Mouse (Mus musculus) heart, embryonic 16.5 days (tissue): ENCODE data around the gene Rps27. TPM values are rescaled to one million over a fixed set of nuclear protein-coding genes. Genes with fewer than 3 reads are reported as not detected.

Experiments used
- ATAC-seq: fragments of 200-750 bp; cut with Nextera tagmentation; replicated peaks from 2 replicates; pipeline ENCODE4 v1.8.0; 2017; ENCODE audit warnings: moderate number of reproducible peaks; ENCODE audit not compliant: insufficient read depth, low FRiP score; ENCODE audit errors: extremely low read depth
- H3K27ac ChIP-seq: fragments of 300-500 bp; sonication (generic); 2 replicates; pipeline ENCODE4 v1.5.1; 2014; ENCODE audit warnings: mild to moderate bottlenecking, low read length, control low read depth, moderate library complexity
- H3K27me3 ChIP-seq: fragments of 300-500 bp; sonication (generic); 2 replicates; pipeline ENCODE4 v1.6.1; 2014; ENCODE audit warnings: low read length, mixed read lengths; ENCODE audit not compliant: control insufficient read depth, insufficient read depth
- H3K36me3 ChIP-seq: fragments of 300-500 bp; sonication (generic); 2 replicates; pipeline ENCODE4 v1.6.1; 2014; ENCODE audit not compliant: control insufficient read depth, insufficient read depth
- H3K4me1 ChIP-seq: fragments of 300-500 bp; sonication (generic); 2 replicates; pipeline ENCODE4 v1.6.1; 2014; ENCODE audit warnings: low read length, mixed read lengths; ENCODE audit not compliant: control insufficient read depth, insufficient read depth
- H3K4me2 ChIP-seq: fragments of 300-500 bp; sonication (generic); 2 replicates; pipeline ENCODE4 v1.6.1; 2014; ENCODE audit warnings: low read depth, mild to moderate bottlenecking, control low read depth, low read length
- H3K4me3 ChIP-seq: fragments of 300-500 bp; sonication (generic); 2 replicates; pipeline ENCODE4 v1.5.1; 2014; ENCODE audit warnings: mild to moderate bottlenecking, control low read depth, low read length
- H3K9ac ChIP-seq: fragments of 300-500 bp; sonication (generic); 2 replicates; pipeline ENCODE4 v1.6.1; 2014; ENCODE audit warnings: low read length, control low read depth
- H3K9me3 ChIP-seq: fragments of 300-500 bp; sonication (generic); replicated peaks from 2 replicates; pipeline ENCODE4 v1.6.1; 2016; ENCODE audit warnings: low read length; ENCODE audit not compliant: control insufficient read depth
- WGBS: fragments of 180-500 bp; shearing (Covaris S2); extraction: QIAGEN DNeasy Blood & Tissue Kit; methylation state at CpG from one replicate; pipeline ENCODE4 v1.1.7; 2014; 5-methylcytosine and 5-hydroxymethylcytosine counted together
- polyA plus RNA-seq: library from polyadenylated mRNA; unstranded; fragments of >200 nt; fragmentation: Nextera tagmentation; extraction: Ambion mirVana; gene quantifications from 2 replicates; pipeline ENCODE4 v1.2.1, GENCODE M21; 2015

Rps27 gene
- polyA plus RNA-seq, 1 experiment from 2014 or later = 468 TPM

DNA sequence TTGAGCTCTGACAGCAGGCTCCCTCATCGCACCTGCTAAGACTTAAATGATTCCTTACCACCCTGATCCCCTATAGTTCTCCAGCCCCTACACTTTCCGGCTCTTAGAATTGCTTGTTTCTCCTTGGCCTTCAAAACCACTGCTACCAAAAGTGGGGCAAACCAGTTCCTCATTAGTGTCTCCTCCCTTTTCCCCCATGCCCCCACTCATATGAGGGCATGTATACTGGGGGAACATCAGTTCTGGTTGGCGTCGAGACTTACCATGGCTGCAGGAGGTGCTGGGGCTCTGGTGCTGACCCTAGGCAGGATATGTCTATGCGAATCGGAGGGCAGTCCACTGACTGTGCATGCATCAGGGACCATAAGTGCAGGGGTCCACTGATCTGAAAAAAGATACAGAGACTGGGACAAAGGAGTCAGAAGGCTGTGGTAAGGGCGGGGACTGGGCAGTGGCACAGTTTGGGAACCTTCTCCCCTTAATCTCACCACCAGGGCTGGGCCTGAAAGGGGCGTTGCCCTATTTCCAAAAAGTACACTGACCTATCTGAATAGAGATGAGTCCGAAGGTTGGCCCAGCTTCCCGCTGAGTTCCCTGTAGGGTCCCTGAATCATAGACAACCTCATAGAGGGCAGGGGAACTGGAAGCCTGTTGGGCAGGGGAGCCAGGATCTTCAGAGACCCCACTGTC lies 28.4 kb upstream of the Rps27 start:
- no peak overlapping the region for H3K9ac ChIP-seq
- H3K4me3 ChIP-seq = no peak overlapping the region
- no peak overlapping the region for H3K4me2 ChIP-seq
- H3K27ac ChIP-seq = no peak overlapping the region
- ATAC-seq = no peak
- H3K36me3 ChIP-seq = peaks cover 2% of the 10 kb centered on the region; the same call in 1 of the 2 replicates
- WGBS = 87% methylated on average over 10 of the region's 10 CpGs
- no peaks in the 10 kb centered on the region for H3K27me3 ChIP-seq
- H3K9me3 ChIP-seq = no peaks in the 10 kb centered on the region
- peaks cover 10% of the 10 kb centered on the region for H3K4me1 ChIP-seq

DNA sequence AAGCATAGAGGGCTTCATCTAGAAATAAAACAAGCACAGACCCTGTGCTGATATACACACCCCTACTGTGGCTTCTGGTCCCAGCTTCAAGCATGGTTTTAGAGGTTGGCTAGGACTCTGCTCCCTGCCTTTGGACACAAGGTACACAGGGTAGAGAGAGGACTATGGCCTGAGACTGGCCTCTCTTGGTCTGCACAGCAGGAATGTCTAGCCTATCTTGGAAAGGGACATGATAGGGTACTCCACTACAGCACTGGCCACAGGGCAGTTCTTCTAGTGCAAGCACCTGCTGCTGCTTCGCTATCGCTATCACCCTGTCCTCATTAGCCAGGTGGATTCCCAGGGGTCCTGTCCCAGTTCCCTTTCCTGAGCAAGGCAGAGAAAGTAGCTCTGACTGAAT lies 27.8 kb upstream of the Rps27 start:
- H3K9ac ChIP-seq = no peak overlapping the region
- H3K27me3 ChIP-seq = no peaks in the 10 kb centered on the region
- H3K36me3 ChIP-seq = peaks cover 5% of the 10 kb centered on the region; the same call in 1 of the 2 replicates
- no peaks in the 10 kb centered on the region for H3K9me3 ChIP-seq
- no peak for ATAC-seq
- H3K4me2 ChIP-seq = no peak overlapping the region
- no peak overlapping the region for H3K27ac ChIP-seq
- H3K4me3 ChIP-seq = no peak overlapping the region
- H3K4me1 ChIP-seq = peaks cover 10% of the 10 kb centered on the region
- WGBS = 81% methylated on average over 2 of the region's 2 CpGs

DNA sequence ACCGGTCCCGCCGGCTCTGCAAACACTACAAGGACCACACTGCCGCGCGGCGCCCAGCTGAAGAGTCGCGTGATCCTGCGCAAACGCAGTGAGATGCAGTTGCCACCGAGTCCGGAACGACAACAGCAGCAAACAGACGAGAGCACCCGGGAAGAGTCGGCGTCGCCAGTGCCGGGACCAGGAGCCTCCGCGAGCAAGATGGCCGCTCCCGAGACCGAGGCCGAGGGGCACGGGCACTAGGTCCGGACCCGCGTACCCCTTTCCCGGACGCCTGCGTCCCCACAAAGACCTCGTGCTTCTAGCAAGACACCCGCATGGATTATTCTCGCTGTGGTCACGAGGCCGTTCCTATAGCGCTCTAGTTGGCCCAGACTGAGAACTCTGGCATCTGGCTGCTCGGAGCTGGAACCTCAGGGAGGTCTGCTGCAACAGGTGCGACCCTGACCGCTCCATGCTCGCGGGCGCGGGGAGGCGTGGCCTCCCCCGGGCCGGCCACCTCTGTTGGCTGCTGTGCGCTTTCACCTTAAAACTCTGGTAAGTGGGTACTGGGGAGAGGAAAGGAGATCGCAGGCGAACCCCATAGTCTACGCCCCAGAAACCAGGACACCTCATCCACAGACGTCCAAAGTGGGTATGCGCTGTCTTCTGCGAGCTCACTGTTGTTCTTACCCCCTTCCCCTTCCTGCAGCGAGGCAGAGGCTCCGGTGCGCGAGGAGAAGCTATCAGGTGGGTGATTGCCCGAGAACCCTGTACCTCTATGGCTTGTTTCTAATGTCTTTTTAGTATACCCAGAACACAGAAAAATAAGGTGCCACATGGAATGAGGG lies 18.3 kb upstream of the Rps27 start, which contains the start of gene Jtb:
Jtb (plus strand) TSS at position 91 of the 827 bp plus-strand sequence.
- WGBS = under 1% methylated on average over 61 of the region's 61 CpGs
- peaks cover 22% of the 10 kb centered on the region for H3K36me3 ChIP-seq
- H3K9me3 ChIP-seq = no peaks in the 10 kb centered on the region
- H3K27me3 ChIP-seq = no peaks in the 10 kb centered on the region
- H3K4me2 ChIP-seq = peak within 1 kb of the TSS; percentile 81
- H3K4me3 ChIP-seq = peak within 1 kb of the TSS; percentile 70
- peak within 1 kb of the TSS; percentile 89 for H3K27ac ChIP-seq
- H3K4me1 ChIP-seq = peaks cover 4% of the 10 kb centered on the region; the same call in 1 of the 2 replicates
- H3K9ac ChIP-seq = peak within 1 kb of the TSS; percentile 85
- peak; percentile 96 for ATAC-seq

DNA sequence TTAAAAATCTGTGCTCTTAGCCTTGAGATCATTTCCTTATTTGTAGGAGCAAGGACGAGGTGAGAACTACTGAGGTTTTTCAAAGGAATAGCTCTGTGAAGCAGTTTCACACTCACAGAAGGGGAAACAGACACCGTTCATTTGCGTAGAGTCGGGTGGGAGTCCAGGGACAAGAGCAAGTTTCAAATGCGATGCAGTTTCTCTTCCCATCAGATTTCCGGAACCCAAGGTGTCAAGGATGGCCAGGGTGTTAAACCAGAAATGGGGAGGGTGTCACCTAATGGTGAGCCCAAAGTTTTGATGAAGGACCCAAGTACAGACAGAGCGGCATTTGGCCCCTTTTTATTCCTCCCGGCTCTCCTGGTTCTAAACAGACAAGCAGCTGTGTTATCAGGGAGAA lies 17.6 kb upstream of the Rps27 start:
- peak overlapping the region; percentile 89 for H3K27ac ChIP-seq
- peaks cover 19% of the 10 kb centered on the region for H3K36me3 ChIP-seq
- H3K4me1 ChIP-seq = peaks cover 4% of the 10 kb centered on the region; the same call in 1 of the 2 replicates
- ATAC-seq = no peak
- H3K27me3 ChIP-seq = no peaks in the 10 kb centered on the region
- WGBS = 9% methylated on average over 8 of the region's 8 CpGs
- peak overlapping the region; percentile 81 for H3K4me2 ChIP-seq
- H3K4me3 ChIP-seq = peak overlapping the region; percentile 70
- peak overlapping the region; percentile 85 for H3K9ac ChIP-seq
- H3K9me3 ChIP-seq = no peaks in the 10 kb centered on the region

DNA sequence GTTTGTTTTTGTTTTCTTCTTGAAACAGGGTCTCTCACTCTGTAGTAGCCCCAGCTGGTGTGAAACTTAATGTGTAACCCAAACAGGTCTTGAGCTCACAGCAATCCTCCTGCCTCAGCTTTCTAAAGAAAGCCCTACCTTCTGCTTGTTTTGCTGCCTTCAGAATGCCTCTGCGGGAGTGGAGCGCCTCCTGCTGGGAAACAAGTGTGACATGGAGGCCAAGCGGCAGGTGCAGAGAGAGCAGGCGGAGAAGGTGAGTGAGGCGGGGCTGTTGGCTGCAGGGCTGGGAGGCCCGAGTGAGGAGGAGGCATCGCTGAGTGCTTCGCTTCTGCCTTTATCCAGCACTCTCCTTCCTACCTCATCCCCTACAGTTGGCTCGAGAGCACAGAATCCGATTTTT lies 10.9 kb upstream of the Rps27 start:
- no peak for ATAC-seq
- Histone ChIP-seq H3K4me3 (no peak overlapping the region), H3K27ac (no peak overlapping the region)

GRCm38 (mm10) chr3:90222941-90223340 lies 9.5 kb upstream of the Rps27 start:
- H3K27me3 ChIP-seq = no peaks in the 10 kb centered on the region
- no peak overlapping the region for H3K27ac ChIP-seq
- 51% methylated on average over 3 of the region's 3 CpGs for WGBS
- no peak overlapping the region for H3K9ac ChIP-seq
- H3K9me3 ChIP-seq = no peaks in the 10 kb centered on the region
- H3K4me1 ChIP-seq = peaks cover 5% of the 10 kb centered on the region; the same call in 1 of the 2 replicates
- H3K4me2 ChIP-seq = no peak overlapping the region
- H3K36me3 ChIP-seq = peaks cover 14% of the 10 kb centered on the region
- no peak for ATAC-seq
- H3K4me3 ChIP-seq = no peak overlapping the region

More for the DNA sequence above, 10.9 kb upstream of the Rps27 start:
- H3K27me3 ChIP-seq = no peaks in the 10 kb centered on the region
- peaks cover 14% of the 10 kb centered on the region for H3K36me3 ChIP-seq
- no peak overlapping the region for H3K9ac ChIP-seq
- no peaks in the 10 kb centered on the region for H3K9me3 ChIP-seq
- 82% methylated on average over 10 of the region's 10 CpGs for WGBS
- H3K4me2 ChIP-seq = no peak overlapping the region
- H3K4me1 ChIP-seq = peaks cover 5% of the 10 kb centered on the region; the same call in 1 of the 2 replicates

DNA sequence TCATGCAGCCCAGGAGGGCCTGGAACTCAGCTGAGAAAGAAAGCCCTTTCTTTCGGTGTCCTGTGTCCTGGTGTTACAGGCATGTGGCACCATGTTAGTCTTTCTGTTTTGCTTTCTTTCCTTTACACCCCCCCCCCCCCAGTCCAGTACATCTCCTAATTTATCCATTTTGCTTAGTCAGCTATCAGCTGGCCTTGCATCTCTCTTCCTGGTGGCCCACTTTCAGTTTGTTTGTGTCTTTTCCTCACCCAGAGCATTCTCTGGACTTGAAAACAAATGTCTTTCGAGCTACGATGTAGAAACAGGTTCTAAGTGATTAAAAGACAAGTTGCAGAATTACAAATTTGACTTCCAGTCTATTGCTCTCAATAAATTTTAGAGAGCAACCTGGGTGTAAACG lies 9.0 kb upstream of the Rps27 start:
- Histone ChIP-seq H3K9ac (no peak overlapping the region), H3K27ac (no peak overlapping the region), H3K27me3 (no peaks in the 10 kb centered on the region), H3K4me1 (peaks cover 5% of the 10 kb centered on the region; the same call in 1 of the 2 replicates), H3K4me2 (no peak overlapping the region), H3K4me3 (no peak overlapping the region), H3K36me3 (peaks cover 14% of the 10 kb centered on the region), H3K9me3 (no peaks in the 10 kb centered on the region)
- 84% methylated on average over 4 of the region's 4 CpGs for WGBS
- ATAC-seq = no peak

DNA sequence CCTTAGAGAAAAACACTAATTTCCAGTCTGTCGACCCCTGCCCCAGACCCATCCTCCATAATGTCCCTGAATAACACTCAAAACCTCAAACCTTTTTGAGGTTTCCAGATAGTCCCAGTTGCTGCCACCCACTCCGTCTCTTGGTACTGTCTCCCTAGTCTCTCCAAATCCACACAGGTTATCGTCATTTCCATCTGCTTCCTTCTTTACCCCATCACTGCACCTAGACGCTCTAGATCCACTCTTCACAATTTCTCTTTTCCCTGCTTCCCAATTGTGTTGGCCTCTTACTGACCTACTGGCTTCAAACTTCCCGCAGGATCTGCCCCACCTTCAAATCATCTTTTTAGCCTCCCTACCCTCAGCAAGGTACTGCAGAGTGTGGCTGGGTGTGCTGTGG lies 7.7 kb upstream of the Rps27 start:
- Histone ChIP-seq H3K27ac (no peak overlapping the region; the same call in 1 of the 2 replicates), H3K9me3 (no peaks in the 10 kb centered on the region), H3K27me3 (no peaks in the 10 kb centered on the region), H3K4me1 (peaks cover 5% of the 10 kb centered on the region; the same call in 1 of the 2 replicates), H3K36me3 (peaks cover 14% of the 10 kb centered on the region), H3K4me2 (peak overlapping the region; percentile 78), H3K4me3 (peak overlapping the region; percentile 64), H3K9ac (peak overlapping the region; percentile 80)
- no peak for ATAC-seq
- WGBS = 15% methylated on average over 5 of the region's 5 CpGs

DNA sequence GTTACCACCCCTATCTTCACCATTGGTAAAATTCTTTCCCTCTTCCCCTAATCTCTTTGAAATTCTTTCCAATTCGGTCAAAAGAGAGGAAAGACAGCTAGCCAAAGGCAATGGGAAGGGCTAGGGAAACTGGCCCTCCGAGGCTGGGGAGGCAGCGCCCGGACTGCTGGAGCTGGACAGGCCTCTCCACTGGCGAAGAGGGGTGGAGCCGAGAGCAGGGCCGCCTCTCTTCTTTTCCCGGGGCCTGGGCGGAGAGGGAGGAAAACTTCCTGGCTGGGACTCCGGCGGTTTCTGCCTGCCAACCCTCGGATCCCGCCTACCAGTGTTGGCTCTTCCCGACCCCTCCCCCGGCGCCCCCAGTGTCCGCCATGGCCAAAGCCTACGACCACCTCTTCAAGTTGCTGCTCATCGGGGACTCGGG lies 7.1 kb upstream of the Rps27 start:
- WGBS = 0% methylated on average over 15 of the region's 20 CpGs
- Histone ChIP-seq H3K36me3 (peaks cover 10% of the 10 kb centered on the region), H3K27me3 (no peaks in the 10 kb centered on the region)

More for the DNA sequence above, 7.1 kb upstream of the Rps27 start:
- ATAC-seq = peak; percentile 86
- Histone ChIP-seq H3K27ac (peak overlapping the region; percentile 85), H3K4me1 (peaks cover 5% of the 10 kb centered on the region; the same call in 1 of the 2 replicates), H3K4me2 (peak overlapping the region; percentile 78), H3K9me3 (no peaks in the 10 kb centered on the region), H3K9ac (peak overlapping the region; percentile 80), H3K4me3 (peak overlapping the region; percentile 64)
